Comparison of ENCODE assay signal across 9 mouse cellular contexts in the genomic region with DNA sequence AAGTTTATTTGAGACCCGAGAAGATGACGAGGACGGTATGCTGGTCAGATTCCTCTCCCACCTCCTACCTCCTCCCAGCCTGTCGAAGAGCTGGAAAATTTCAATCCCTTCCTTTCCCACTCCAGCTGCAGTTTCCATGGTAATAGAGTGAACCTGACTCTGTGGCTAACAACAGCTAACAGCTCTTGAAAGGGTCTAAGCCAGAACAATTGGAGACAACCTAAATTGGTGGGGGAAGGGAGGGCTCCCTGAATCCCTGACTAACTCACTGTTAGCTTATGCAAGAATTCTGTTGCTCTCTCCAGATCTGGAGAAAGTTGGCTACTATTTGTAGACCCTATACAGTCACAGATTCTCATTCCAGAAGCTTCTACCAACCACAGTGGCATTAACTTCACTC. TPM values are rescaled to one million over a fixed set of nuclear protein-coding genes. Genes with fewer than 3 reads are reported as not detected.
DNase-seq lines count a peak whose midpoint lies in the region; ATAC-seq lines count a peak whose summit lies in the region.
"Had no signal": no experiment of that assay in that cellular context is flagged by ENCODE, and none has a peak within 500 bp of the region (broad histone marks: within the 10 kb centered on the region; RNA-seq: fewer than 3 reads in every experiment).

No protein-coding gene starts in this region.

- H3K27ac ChIP-seq in hindbrain, embryonic 11.5 days (ENCODE audit: low read depth, low read length): no peak overlapping the region
- peak overlapping the region; percentile 49 for H3K27ac ChIP-seq in midbrain, embryonic 14.5 days (replicated peaks; ENCODE audit: low read depth, low read length)
- H3K27ac ChIP-seq: liver, embryonic 14.5 days had no signal

- 36% methylated on average over 4 of the region's 4 CpGs for WGBS in hindbrain, embryonic 11.5 days
- WGBS in midbrain, embryonic 14.5 days: 3% methylated on average over 4 of the region's 4 CpGs

- no peaks in the 10 kb centered on the region for H3K9me3 ChIP-seq in hindbrain, embryonic 11.5 days (ENCODE audit: control insufficient read depth, low read length)
- H3K9me3 ChIP-seq in midbrain, embryonic 14.5 days (ENCODE audit: control insufficient read depth, low read length): no peaks in the 10 kb centered on the region

- no peak overlapping the region for H3K4me2 ChIP-seq in hindbrain, embryonic 11.5 days (replicated peaks; ENCODE audit: low read depth, low read length)
- H3K4me2 ChIP-seq in midbrain, embryonic 14.5 days (ENCODE audit: low read length): no peak overlapping the region
- H3K4me2 ChIP-seq: heart, embryonic 11.5 days had no signal

- no peaks in the 10 kb centered on the region for H3K4me1 ChIP-seq in hindbrain, embryonic 11.5 days (replicated peaks; ENCODE audit: control insufficient read depth, insufficient read depth, low read length)
- peaks cover 11% of the 10 kb centered on the region for H3K4me1 ChIP-seq in midbrain, embryonic 14.5 days (ENCODE audit: control insufficient read depth, insufficient read depth, low read length)

- peak; percentile 77 for DNase-seq in brain, adult 2 months (ENCODE audit: low read depth, low spot score)
- DNase-seq in embryo, embryonic 9.5 days (ENCODE audit: extremely low spot score): peak; percentile 44
- DNase-seq in hindbrain, embryonic 11.5 days (ENCODE audit: low spot score): peak; percentile 36
- peak; percentile 71 for DNase-seq in midbrain, embryonic 14.5 days
- no peak for DNase-seq in left cerebral cortex, adult 11 months (ENCODE audit: low spot score)
- no peak for DNase-seq in cerebellum, postnatal 14 days

- peak; percentile 38; the same call in 1 of the 2 replicates for ATAC-seq in hindbrain, embryonic 11.5 days (ENCODE audit: low FRiP score)
- peak; percentile 31; the same call in 1 of the 2 replicates for ATAC-seq in midbrain, embryonic 14.5 days (ENCODE audit: low FRiP score, low TSS enrichment)
- ATAC-seq in erythroid progenitor cell, adult 5-6 weeks (replicated peaks; ENCODE audit: low FRiP score, poor library complexity, severe bottlenecking): no peak

- no peaks in the 10 kb centered on the region for H3K27me3 ChIP-seq in hindbrain, embryonic 11.5 days (ENCODE audit: control insufficient read depth, insufficient read depth, low read length)
- no peaks in the 10 kb centered on the region for H3K27me3 ChIP-seq in midbrain, embryonic 14.5 days (ENCODE audit: control insufficient read depth, insufficient read depth, low read length)

- no peaks in the 10 kb centered on the region for H3K36me3 ChIP-seq in hindbrain, embryonic 11.5 days (ENCODE audit: control insufficient read depth, insufficient read depth, low read length)
- no peaks in the 10 kb centered on the region for H3K36me3 ChIP-seq in midbrain, embryonic 14.5 days (ENCODE audit: control insufficient read depth, insufficient read depth, low read length)

- H3K9ac ChIP-seq in hindbrain, embryonic 11.5 days (ENCODE audit: low read depth, low read length): no peak overlapping the region
- H3K9ac ChIP-seq in midbrain, embryonic 14.5 days (replicated peaks; ENCODE audit: low read length): no peak overlapping the region
- H3K9ac ChIP-seq: liver, embryonic 14.5 days had no signal

- no peak overlapping the region for H3K4me3 ChIP-seq in hindbrain, embryonic 11.5 days (ENCODE audit: low read depth, low read length)
- H3K4me3 ChIP-seq in midbrain, embryonic 14.5 days (replicated peaks; ENCODE audit: low read depth, low read length): no peak overlapping the region

RNA-seq across cellular contexts. Expression of gene Usp29, which starts 23.1 kb away (rescaled TPM):
- polyA plus RNA-seq in hindbrain, embryonic 11.5 days (2014; fragmentation: Nextera tagmentation; extraction: Ambion mirVana): 12.4 and 15.1 TPM in 2 replicates
- 31.6 and 35.0 TPM in 2 replicates for polyA plus RNA-seq in midbrain, embryonic 14.5 days (2014; fragmentation: Nextera tagmentation; extraction: Ambion mirVana)
- not detected in 2 replicates for total RNA-seq in erythroid progenitor cell, adult 5-6 weeks (2015; ENCODE audit: low replicate concordance)
- not detected in 2 replicates for total RNA-seq in erythroid progenitor cell, adult 5-6 weeks (2017; ENCODE audit: low replicate concordance)

RNA-seq across cellular contexts. Expression of gene Peg3, which starts 23.2 kb away (rescaled TPM):
- 112 and 126 TPM in 2 replicates for polyA plus RNA-seq in hindbrain, embryonic 11.5 days (2014; fragmentation: Nextera tagmentation; extraction: Ambion mirVana)
- polyA plus RNA-seq in midbrain, embryonic 14.5 days (2014; fragmentation: Nextera tagmentation; extraction: Ambion mirVana): 74.3 and 99.0 TPM in 2 replicates
- 0.36 TPM in 1 of 2 replicates, not detected in the other for total RNA-seq in erythroid progenitor cell, adult 5-6 weeks (2015; ENCODE audit: low replicate concordance)
- total RNA-seq in erythroid progenitor cell, adult 5-6 weeks (2017; ENCODE audit: low replicate concordance): not detected in 2 replicates

RNA-seq across cellular contexts. Expression of gene Zim1, which starts 57.2 kb away (rescaled TPM):
- polyA plus RNA-seq in hindbrain, embryonic 11.5 days (2014; fragmentation: Nextera tagmentation; extraction: Ambion mirVana): 2.1 and 2.6 TPM in 2 replicates
- polyA plus RNA-seq in midbrain, embryonic 14.5 days (2014; fragmentation: Nextera tagmentation; extraction: Ambion mirVana): 4.3 and 10.4 TPM in 2 replicates
- not detected in 2 replicates for total RNA-seq in erythroid progenitor cell, adult 5-6 weeks (2015; ENCODE audit: low replicate concordance)
- not detected in 2 replicates for total RNA-seq in erythroid progenitor cell, adult 5-6 weeks (2017; ENCODE audit: low replicate concordance)

Comparison
In these comparisons a context has a peak if more than half of its experiments do, and no peak if none do; other contexts are left out.
1. DNase-seq: peak in brain, adult 2 months (single experiment), embryo, embryonic 9.5 days (single experiment), hindbrain, embryonic 11.5 days (single experiment) and midbrain, embryonic 14.5 days (single experiment); none in left cerebral cortex, adult 11 months (single experiment) and cerebellum, postnatal 14 days (0 of 2).